Mouse (Mus musculus): ENCODE measurements around the gene Pcx. TPM values are rescaled to one million over a fixed set of nuclear protein-coding genes. Genes with fewer than 3 reads are reported as not detected.

The Pcx gene
- polyA plus RNA-seq, 1 experiment from 2014 or later = 16.7 TPM

- Histone ChIP-seq H3K4me3 (ENCODE audit: low read length) (no peak overlapping the region), H3K27ac (ENCODE audit: low read depth, low read length) (no peak overlapping the region), H3K4me2 (replicated peaks; ENCODE audit: low read depth, low read length) (no peak overlapping the region), H3K27me3 (ENCODE audit: control insufficient read depth, insufficient read depth, low read length) (no peaks in the 10 kb centered on the region), H3K9ac (ENCODE audit: low read depth, low read length) (no peak overlapping the region), H3K36me3 (ENCODE audit: control insufficient read depth, insufficient read depth, low read length) (no peaks in the 10 kb centered on the region), H3K9me3 (ENCODE audit: control insufficient read depth, low read length) (no peaks in the 10 kb centered on the region), H3K4me1 (ENCODE audit: control insufficient read depth, insufficient read depth, low read length) (no peaks in the 10 kb centered on the region)
- ATAC-seq (ENCODE audit: low FRiP score, low TSS enrichment) = no peak
- 80% methylated on average over 2 of the region's 2 CpGs for WGBS
These were observed 57.4 kb downstream of the Pcx start for GRCm38 (mm10) chr19:4567665-4568064.

- ATAC-seq (ENCODE audit: low FRiP score, low TSS enrichment) = no peak
- Histone ChIP-seq H3K36me3 (ENCODE audit: control insufficient read depth, insufficient read depth, low read length) (no peaks in the 10 kb centered on the region), H3K27me3 (ENCODE audit: control insufficient read depth, insufficient read depth, low read length) (no peaks in the 10 kb centered on the region), H3K27ac (ENCODE audit: low read depth, low read length) (no peak overlapping the region), H3K4me1 (ENCODE audit: control insufficient read depth, insufficient read depth, low read length) (no peaks in the 10 kb centered on the region), H3K9me3 (ENCODE audit: control insufficient read depth, low read length) (no peaks in the 10 kb centered on the region), H3K4me3 (ENCODE audit: low read length) (no peak overlapping the region), H3K4me2 (replicated peaks; ENCODE audit: low read depth, low read length) (no peak overlapping the region), H3K9ac (ENCODE audit: low read depth, low read length) (no peak overlapping the region)
- WGBS = 72% methylated on average over 4 of the region's 4 CpGs
These were observed 58.6 kb downstream of the Pcx start for GRCm38 (mm10) chr19:4568832-4569231.

- no peak for ATAC-seq (ENCODE audit: low FRiP score, low TSS enrichment)
- no peaks in the 10 kb centered on the region for H3K36me3 ChIP-seq (ENCODE audit: control insufficient read depth, insufficient read depth, low read length)
- WGBS = 82% methylated on average over 17 of the region's 17 CpGs
- H3K4me3 ChIP-seq (ENCODE audit: low read length) = no peak overlapping the region
- H3K4me2 ChIP-seq (replicated peaks; ENCODE audit: low read depth, low read length) = no peak overlapping the region
- H3K27ac ChIP-seq (ENCODE audit: low read depth, low read length) = no peak overlapping the region
- H3K4me1 ChIP-seq (ENCODE audit: control insufficient read depth, insufficient read depth, low read length) = no peaks in the 10 kb centered on the region
- no peaks in the 10 kb centered on the region for H3K9me3 ChIP-seq (ENCODE audit: control insufficient read depth, low read length)
- H3K9ac ChIP-seq (ENCODE audit: low read depth, low read length) = no peak overlapping the region
- no peaks in the 10 kb centered on the region for H3K27me3 ChIP-seq (ENCODE audit: control insufficient read depth, insufficient read depth, low read length)
These were observed 59.3 kb downstream of the Pcx start for GRCm38 (mm10) chr19:4569356-4570236.

GRCm38 (mm10) chr19:4570237-4570613 lies 60.0 kb downstream of the Pcx start:
- H3K27me3 ChIP-seq (ENCODE audit: control insufficient read depth, insufficient read depth, low read length) = no peaks in the 10 kb centered on the region
- H3K36me3 ChIP-seq (ENCODE audit: control insufficient read depth, insufficient read depth, low read length) = no peaks in the 10 kb centered on the region
- no peak overlapping the region for H3K27ac ChIP-seq (ENCODE audit: low read depth, low read length)
- no peak overlapping the region for H3K4me3 ChIP-seq (ENCODE audit: low read length)
- H3K9me3 ChIP-seq (ENCODE audit: control insufficient read depth, low read length) = no peaks in the 10 kb centered on the region
- H3K4me2 ChIP-seq (replicated peaks; ENCODE audit: low read depth, low read length) = no peak overlapping the region
- WGBS = 78% methylated on average over 11 of the region's 11 CpGs
- ATAC-seq (ENCODE audit: low FRiP score, low TSS enrichment) = no peak
- H3K9ac ChIP-seq (ENCODE audit: low read depth, low read length) = no peak overlapping the region
- H3K4me1 ChIP-seq (ENCODE audit: control insufficient read depth, insufficient read depth, low read length) = no peaks in the 10 kb centered on the region

- Histone ChIP-seq H3K9me3 (ENCODE audit: control insufficient read depth, low read length) (no peaks in the 10 kb centered on the region), H3K27ac (ENCODE audit: low read depth, low read length) (no peak overlapping the region), H3K4me1 (ENCODE audit: control insufficient read depth, insufficient read depth, low read length) (no peaks in the 10 kb centered on the region), H3K27me3 (ENCODE audit: control insufficient read depth, insufficient read depth, low read length) (no peaks in the 10 kb centered on the region), H3K36me3 (ENCODE audit: control insufficient read depth, insufficient read depth, low read length) (no peaks in the 10 kb centered on the region), H3K9ac (ENCODE audit: low read depth, low read length) (no peak overlapping the region), H3K4me2 (replicated peaks; ENCODE audit: low read depth, low read length) (no peak overlapping the region), H3K4me3 (ENCODE audit: low read length) (no peak overlapping the region)
- 85% methylated on average over 6 of the region's 6 CpGs for WGBS
- no peak for ATAC-seq (ENCODE audit: low FRiP score, low TSS enrichment)
These were observed 60.5 kb downstream of the Pcx start for GRCm38 (mm10) chr19:4570815-4571214.

GRCm38 (mm10) chr19:4571658-4572057 lies 61.4 kb downstream of the Pcx start:
- Histone ChIP-seq H3K36me3 (ENCODE audit: control insufficient read depth, insufficient read depth, low read length) (no peaks in the 10 kb centered on the region), H3K27me3 (ENCODE audit: control insufficient read depth, insufficient read depth, low read length) (no peaks in the 10 kb centered on the region), H3K27ac (ENCODE audit: low read depth, low read length) (no peak overlapping the region), H3K9me3 (ENCODE audit: control insufficient read depth, low read length) (no peaks in the 10 kb centered on the region), H3K4me2 (replicated peaks; ENCODE audit: low read depth, low read length) (no peak overlapping the region), H3K4me1 (ENCODE audit: control insufficient read depth, insufficient read depth, low read length) (no peaks in the 10 kb centered on the region), H3K9ac (ENCODE audit: low read depth, low read length) (no peak overlapping the region), H3K4me3 (ENCODE audit: low read length) (no peak overlapping the region)
- no peak for ATAC-seq (ENCODE audit: low FRiP score, low TSS enrichment)
- WGBS = 82% methylated on average over 1 of the region's 1 CpGs

- 82% methylated on average over 4 of the region's 4 CpGs for WGBS
- ATAC-seq (ENCODE audit: low FRiP score, low TSS enrichment) = no peak
- no peak overlapping the region for H3K27ac ChIP-seq (ENCODE audit: low read depth, low read length)
These were observed 61.8 kb downstream of the Pcx start for GRCm38 (mm10) chr19:4572061-4572460.

GRCm38 (mm10) chr19:4572467-4572866 lies 62.2 kb downstream of the Pcx start:
- H3K9ac ChIP-seq (ENCODE audit: low read depth, low read length) = no peak overlapping the region
- H3K27me3 ChIP-seq (ENCODE audit: control insufficient read depth, insufficient read depth, low read length) = no peaks in the 10 kb centered on the region
- no peak overlapping the region for H3K27ac ChIP-seq (ENCODE audit: low read depth, low read length)
- H3K4me3 ChIP-seq (ENCODE audit: low read length) = no peak overlapping the region
- H3K36me3 ChIP-seq (ENCODE audit: control insufficient read depth, insufficient read depth, low read length) = no peaks in the 10 kb centered on the region
- ATAC-seq (ENCODE audit: low FRiP score, low TSS enrichment) = no peak
- H3K4me1 ChIP-seq (ENCODE audit: control insufficient read depth, insufficient read depth, low read length) = no peaks in the 10 kb centered on the region
- 92% methylated on average over 8 of the region's 8 CpGs for WGBS
- no peaks in the 10 kb centered on the region for H3K9me3 ChIP-seq (ENCODE audit: control insufficient read depth, low read length)
- no peak overlapping the region for H3K4me2 ChIP-seq (replicated peaks; ENCODE audit: low read depth, low read length)

More at GRCm38 (mm10) chr19:4572061-4572460, 61.8 kb downstream of the Pcx start:
- H3K27me3 ChIP-seq (ENCODE audit: control insufficient read depth, insufficient read depth, low read length) = no peaks in the 10 kb centered on the region
- H3K9ac ChIP-seq (ENCODE audit: low read depth, low read length) = no peak overlapping the region
- no peaks in the 10 kb centered on the region for H3K9me3 ChIP-seq (ENCODE audit: control insufficient read depth, low read length)
- no peaks in the 10 kb centered on the region for H3K4me1 ChIP-seq (ENCODE audit: control insufficient read depth, insufficient read depth, low read length)
- H3K4me2 ChIP-seq (replicated peaks; ENCODE audit: low read depth, low read length) = no peak overlapping the region
- H3K36me3 ChIP-seq (ENCODE audit: control insufficient read depth, insufficient read depth, low read length) = no peaks in the 10 kb centered on the region
- no peak overlapping the region for H3K4me3 ChIP-seq (ENCODE audit: low read length)

GRCm38 (mm10) chr19:4573241-4573640 lies 63.0 kb downstream of the Pcx start:
- H3K4me2 ChIP-seq (replicated peaks; ENCODE audit: low read depth, low read length) = no peak overlapping the region
- no peaks in the 10 kb centered on the region for H3K27me3 ChIP-seq (ENCODE audit: control insufficient read depth, insufficient read depth, low read length)
- no peaks in the 10 kb centered on the region for H3K36me3 ChIP-seq (ENCODE audit: control insufficient read depth, insufficient read depth, low read length)
- no peaks in the 10 kb centered on the region for H3K9me3 ChIP-seq (ENCODE audit: control insufficient read depth, low read length)
- no peak for ATAC-seq (ENCODE audit: low FRiP score, low TSS enrichment)
- WGBS = 81% methylated on average over 1 of the region's 1 CpGs
- no peaks in the 10 kb centered on the region for H3K4me1 ChIP-seq (ENCODE audit: control insufficient read depth, insufficient read depth, low read length)
- no peak overlapping the region for H3K9ac ChIP-seq (ENCODE audit: low read depth, low read length)
- H3K27ac ChIP-seq (ENCODE audit: low read depth, low read length) = no peak overlapping the region
- H3K4me3 ChIP-seq (ENCODE audit: low read length) = no peak overlapping the region
